Mouse (Mus musculus): Measurements from ENCODE around the gene Il2ra.
A peak's percentile ranks its signal among the peaks of the same experiment; 100 is the strongest.

Il2ra gene

GRCm38 (mm10) chr2:11653330-11653729 lies 10.7 kb downstream of the Il2ra start:
- no peak for DNase-seq (ENCODE audit: low spot score)

DNA sequence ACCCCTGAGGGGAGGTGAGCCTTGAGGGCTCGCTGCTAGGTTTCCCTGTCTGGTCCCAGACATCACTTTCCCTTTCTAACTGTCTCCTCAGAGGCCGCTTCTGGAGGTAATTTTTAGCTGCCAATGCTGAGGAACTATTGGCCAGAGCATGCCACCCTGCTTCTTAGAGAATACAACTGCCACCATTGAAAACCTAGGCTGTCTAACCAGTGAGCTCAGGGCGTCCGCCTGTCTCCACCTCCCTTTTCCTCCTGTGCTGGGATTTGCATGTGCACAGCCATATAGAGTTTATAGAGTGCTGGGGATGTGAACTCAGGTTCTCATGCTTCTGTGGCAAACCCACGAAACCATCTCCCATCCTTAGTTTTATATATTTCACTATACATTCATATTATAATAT lies 11.2 kb downstream of the Il2ra start:
- DNase-seq (ENCODE audit: low spot score): no peak

GRCm38 (mm10) chr2:11654990-11655931 lies 12.7 kb downstream of the Il2ra start:
- DNase-seq (ENCODE audit: low spot score): no peak

DNA sequence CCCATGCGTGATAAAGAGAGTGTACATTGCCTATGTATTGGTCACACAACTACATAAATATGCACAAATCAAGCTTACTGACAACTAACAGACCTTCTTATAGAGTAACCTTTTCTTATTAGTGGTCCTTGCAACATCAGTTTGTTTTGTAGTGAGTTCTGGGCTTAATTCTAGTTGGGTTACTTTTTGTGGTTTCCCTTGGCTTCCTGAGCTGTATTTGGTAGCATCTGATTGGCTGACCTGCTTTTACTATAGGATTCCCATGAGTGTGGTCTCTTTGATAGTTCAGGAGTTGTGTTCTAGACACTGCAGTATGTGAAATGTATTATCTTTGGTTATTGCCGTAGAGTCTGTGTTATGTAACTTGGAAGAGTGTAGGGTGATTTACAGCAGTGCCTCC lies 15.0 kb downstream of the Il2ra start:
- no peak for DNase-seq (ENCODE audit: low spot score)

DNA sequence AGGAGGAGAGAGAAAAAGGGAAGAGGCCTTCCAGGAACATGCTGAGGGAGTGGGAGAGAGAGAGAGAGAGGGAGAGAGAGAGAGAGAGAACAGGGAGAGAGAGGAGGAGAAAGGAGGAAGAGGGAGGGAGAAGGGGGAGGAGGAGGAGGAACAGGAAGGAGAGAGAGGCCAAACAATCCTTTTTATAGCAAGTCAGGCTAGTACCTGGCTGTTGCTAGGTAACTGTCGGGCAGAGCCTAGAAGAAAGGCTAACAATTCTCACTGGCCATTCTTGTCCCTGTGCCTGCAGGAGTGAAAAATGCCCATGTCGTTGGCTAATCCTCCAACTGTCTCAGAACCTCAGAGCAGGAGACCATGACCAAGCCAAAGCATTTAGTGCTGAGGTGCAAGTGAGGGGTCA lies 16.7 kb downstream of the Il2ra start:
- no peak for DNase-seq (ENCODE audit: low spot score)

- no peak for DNase-seq (ENCODE audit: low spot score)
These were observed 19.7 kb downstream of the Il2ra start for GRCm38 (mm10) chr2:11662143-11662906.

DNA sequence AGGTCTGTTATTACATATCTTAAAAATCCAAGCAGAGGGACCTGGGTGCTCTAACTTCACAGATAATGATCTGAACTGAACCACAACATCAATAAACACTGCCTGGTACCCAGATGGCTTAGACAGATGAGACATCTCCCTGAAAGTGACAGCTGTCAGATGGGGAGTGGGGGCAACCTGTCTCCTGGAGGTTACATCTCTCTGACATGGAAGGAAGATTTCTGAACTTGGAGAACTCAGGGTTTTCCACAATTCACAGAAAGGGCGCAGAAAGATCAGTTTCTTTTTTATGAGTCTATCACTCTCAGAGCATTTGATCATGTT lies 20.3 kb downstream of the Il2ra start:
- DNase-seq (ENCODE audit: low spot score): no peak

DNA sequence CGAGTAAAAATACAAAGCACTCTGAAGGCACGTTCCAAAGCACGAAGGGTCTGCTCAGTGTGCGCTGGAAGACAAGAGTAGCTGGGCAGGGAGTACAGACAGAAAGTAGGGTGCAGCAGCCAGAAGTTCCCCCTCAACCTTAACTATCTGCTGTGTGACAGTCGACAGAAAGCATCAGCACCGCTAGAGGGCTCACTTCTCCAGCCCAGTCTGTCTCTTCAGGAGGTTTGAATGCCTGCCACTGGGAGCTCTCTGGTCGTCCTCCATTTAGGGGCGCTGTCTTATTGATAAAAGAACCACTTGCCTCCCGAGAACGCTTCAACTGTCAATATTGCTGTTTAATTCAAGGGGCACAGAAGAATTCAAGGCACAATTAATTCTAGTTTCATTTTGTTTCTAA lies 21.4 kb downstream of the Il2ra start:
- DNase-seq (ENCODE audit: low spot score): peak; percentile 67

DNA sequence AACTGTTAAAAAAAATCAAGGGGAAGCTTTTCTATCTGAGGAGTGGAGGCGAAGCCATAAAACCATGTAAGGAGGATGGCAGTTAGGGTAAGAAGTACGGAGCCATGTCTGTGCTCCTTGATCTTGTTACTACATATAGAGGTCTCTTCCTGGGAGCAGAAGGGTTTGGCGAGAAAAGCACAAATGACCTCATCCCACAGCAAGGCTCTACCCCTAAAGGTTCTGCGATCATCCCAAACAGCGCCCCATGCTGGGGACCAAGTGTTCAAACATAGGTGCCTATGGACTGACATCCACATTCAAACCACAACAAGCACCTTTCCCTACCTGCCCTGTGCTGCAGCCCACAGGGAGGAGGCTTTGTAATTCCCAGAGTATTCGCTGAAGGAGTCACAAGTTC lies 21.8 kb downstream of the Il2ra start:
- DNase-seq (ENCODE audit: low spot score): no peak

GRCm38 (mm10) chr2:11664806-11665205 lies 22.2 kb downstream of the Il2ra start:
- no peak for DNase-seq (ENCODE audit: low spot score)

DNA sequence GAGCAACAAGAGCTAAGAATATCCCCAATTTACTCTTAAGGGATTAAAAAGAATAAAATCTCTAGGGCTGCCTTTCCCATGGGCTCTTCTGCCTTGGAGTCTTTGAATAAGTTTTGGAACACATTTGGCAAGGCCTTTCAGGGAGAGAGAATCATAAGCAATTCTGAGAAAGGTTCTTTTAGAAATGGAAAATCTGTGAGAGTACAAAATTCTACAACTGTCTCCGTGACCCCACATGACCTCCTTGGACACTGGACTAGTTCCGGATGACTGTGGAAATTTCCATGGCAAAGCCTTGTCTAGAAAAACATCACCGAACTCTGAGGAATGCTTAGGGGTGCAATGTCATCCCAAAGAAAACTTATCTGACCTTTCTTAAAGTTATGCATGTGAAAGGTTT lies 22.7 kb downstream of the Il2ra start:
- no peak for DNase-seq (ENCODE audit: low spot score)

DNA sequence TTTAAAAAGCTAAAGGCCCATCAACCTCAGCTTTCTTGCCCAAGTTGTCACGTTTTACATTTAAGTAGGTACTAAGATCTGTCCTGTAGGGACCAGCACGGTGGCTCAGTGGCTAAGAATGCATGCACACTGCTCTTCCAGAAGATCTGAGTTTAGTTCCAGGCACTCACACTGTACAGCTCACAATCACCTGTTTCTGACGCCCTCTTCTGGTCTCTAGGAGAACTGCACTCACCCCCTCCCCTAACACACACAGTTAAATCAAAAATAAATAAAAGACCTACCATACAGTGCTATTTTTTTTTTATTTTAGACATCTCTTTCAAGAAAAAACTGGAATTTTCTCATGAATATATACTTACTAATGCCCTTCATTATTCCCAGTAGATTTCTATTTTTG lies 29.5 kb downstream of the Il2ra start:
- DNase-seq (ENCODE audit: low spot score): no peak

DNA sequence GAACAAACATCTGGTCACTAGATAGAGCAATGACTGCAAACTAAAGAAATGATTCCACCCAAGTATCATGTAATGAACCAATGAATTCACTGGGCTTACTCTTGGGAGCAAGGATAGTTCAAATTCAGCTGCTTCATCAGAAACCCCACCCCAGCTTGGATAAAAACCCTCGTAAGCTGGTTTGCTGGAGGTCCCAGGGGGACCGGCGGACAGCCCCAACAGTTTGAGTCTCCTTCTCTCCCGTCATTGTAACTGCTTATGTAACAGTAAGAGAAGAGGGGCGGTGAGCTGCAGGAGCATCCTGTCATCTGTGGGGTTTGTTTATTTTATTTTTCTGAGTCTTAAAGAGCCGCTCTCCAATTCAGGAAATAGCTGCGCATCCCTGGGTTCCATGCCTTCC lies 37.0 kb downstream of the Il2ra start:
- no peak for DNase-seq (ENCODE audit: low spot score)

DNA sequence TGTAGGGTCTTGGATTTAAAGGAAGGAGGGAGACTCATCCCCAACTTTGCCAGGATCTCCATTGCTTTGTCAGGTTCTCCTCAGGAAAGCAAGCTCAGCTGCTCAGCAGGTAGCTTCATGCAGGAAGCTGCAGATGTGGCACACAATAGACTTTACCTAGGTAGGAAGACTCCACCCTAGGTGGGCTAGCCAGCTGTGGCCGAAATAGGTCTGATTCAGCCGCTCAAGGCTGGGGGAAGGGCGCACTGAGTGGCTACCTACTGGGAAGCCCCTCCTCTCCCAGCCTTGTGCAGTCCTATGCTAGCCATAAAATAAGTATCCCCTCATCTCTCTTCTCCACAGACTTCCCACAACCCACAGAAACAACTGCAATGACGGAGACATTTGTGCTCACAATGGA lies 40.1 kb downstream of the Il2ra start:
- no peak for DNase-seq (ENCODE audit: low spot score)

GRCm38 (mm10) chr2:11686512-11686911 lies 43.9 kb downstream of the Il2ra start:
- DNase-seq (ENCODE audit: low spot score): no peak

GRCm38 (mm10) chr2:11687436-11687835 lies 44.8 kb downstream of the Il2ra start:
- no peak for DNase-seq (ENCODE audit: low spot score)

DNA sequence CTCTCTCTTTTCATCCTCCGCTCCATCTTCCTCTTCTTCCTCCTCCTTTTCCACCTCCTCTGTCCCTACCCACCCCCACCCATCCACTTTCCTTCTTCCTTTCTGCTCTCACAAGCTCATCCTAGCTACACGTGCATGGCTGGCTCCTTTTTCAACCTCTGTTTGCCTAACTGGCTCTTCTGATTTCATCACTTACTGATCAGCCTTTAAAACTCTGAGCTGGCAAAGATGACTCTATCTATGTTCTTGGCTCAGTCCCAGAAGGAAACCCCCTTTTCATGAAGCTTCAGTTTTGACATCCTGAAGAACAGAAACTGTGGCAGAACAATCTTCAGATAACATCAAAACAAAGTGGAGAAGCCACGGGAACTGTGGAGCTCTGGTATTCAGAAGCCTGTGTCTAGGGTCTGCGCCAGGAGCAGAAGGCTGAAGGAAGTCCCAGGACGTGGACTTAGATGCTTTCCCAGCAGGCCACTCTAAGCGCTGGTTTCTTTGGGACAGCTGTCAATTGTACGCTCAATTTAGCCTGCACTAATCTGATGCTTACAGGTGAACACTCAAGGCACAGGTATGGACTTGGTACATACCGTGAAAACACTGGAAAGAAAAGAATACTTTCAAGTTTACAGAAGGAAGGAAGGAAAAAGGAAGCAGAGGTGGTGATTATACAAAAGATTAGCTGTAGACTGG lies 47.7 kb downstream of the Il2ra start:
- no peak for DNase-seq (ENCODE audit: low spot score)

DNA sequence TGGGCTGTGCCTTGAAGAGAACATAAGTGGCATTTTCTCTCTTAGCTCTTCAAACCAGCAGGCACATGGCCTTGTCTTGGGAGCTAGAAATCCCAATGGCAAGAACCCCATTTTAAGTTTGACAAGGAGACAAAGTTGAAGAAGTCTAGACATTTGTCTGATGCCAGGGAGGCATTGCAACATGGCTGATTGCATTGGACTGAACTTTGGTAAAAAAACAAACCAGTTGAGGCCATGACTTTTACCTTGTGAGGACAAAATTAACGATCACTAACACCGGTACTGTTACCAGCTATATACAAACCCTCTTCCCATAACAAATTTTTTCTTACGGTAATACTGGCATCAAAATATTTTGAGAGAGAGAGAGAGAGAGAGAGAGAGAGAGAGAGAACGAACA lies 50.7 kb downstream of the Il2ra start:
- DNase-seq (ENCODE audit: low spot score): no peak

DNA sequence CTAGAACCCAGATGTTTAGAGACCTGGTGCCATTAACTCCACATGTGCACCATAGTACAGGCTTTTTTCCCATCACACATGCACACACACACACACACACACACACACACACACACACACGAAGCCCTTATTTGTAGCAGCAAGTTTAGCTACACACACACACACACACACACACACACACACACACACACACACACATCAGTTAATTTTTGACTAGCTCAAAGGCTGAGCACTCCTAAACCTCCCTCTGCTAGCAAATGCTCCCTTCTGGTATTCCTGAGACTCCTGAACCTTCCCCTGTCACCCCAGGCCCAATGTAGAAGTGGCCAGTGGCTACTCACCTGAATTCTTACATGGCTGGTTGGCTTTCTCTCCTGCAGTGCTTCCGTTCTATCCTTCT lies 51.5 kb downstream of the Il2ra start:
- no peak for DNase-seq (ENCODE audit: low spot score)

DNA sequence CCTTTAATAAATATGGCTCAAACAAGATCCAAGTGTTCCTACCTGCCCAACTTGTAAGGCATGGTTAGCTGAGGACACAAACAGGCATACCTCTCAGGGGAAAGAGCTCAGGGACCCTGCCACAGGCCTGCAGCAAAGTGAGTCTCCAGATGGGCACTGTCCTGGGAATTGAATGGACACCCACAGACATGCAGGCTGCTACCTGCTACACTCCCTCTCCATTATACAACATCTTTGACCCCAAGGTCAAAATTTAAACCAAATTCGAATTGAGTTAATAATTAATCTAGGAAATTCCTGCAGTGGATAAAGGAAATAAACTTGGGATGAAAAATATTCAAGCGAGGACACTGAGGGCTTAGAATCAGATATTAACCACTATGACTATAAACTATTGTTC lies 53.3 kb downstream of the Il2ra start:
- no peak for DNase-seq (ENCODE audit: low spot score)

DNA sequence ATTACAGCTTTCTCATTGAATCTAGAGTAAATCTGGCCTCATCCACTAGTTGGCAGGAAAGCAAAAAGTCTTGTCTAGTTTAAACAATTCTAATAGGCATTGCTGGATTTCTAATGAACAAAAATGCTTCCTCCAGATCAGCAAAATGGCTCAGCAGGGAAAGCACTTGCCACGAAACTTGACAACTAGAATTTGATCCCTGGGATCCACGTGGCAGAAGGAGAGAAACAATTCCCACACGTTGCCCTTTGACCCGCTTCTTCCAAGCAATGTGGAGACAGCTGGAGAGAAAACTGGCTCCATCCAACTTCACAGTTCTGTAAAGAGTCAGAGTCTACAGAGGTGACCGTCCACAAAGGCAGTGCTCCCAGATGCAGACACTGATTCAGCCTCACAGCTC lies 56.4 kb downstream of the Il2ra start:
- DNase-seq (ENCODE audit: low spot score): no peak

DNA sequence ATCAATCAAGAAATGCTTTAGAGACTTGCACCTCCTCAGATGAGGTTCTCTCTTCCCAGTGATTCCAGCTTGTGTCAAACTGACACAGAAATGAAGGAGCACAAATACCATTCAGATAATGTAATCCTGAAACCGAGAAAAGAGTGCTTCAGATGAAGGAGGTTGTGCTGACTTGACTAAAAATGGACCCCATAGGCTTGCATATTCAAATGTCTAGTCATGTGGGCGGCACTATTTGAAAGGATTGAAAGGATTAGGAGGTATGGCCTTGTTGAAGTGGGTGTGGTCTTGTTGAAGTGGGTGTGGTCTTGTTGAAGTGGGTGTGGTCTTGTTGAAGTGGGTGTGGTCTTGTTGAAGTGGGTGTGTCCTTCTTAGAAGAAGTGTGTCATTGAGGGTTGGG lies 57.3 kb downstream of the Il2ra start:
- no peak for DNase-seq (ENCODE audit: low spot score)
